Mouse (Mus musculus): ENCODE measurements around the gene Plekhm3. TPM values are rescaled to one million over a fixed set of nuclear protein-coding genes. Genes with fewer than 3 reads are reported as not detected.

Plekhm3 gene
- polyA plus RNA-seq, 2 experiments = 0.58 to 0.63 TPM

- Histone ChIP-seq H3K27ac (no peak overlapping the region), H3K36me3 (replicated peaks; ENCODE audit: control insufficient read depth, insufficient read depth, low read depth) (no peaks in the 10 kb centered on the region), H3K4me1 (replicated peaks; ENCODE audit: control insufficient read depth in 2 of 2, insufficient read depth in 2 of 2, low read length in 1 of 2) (no peaks in the 10 kb centered on the region), H3K27me3 (ENCODE audit: control insufficient read depth, insufficient read depth, low read length) (no peaks in the 10 kb centered on the region), H3K9ac (replicated peaks) (no peak overlapping the region), H3K4me2 (ENCODE audit: low read depth) (no peak overlapping the region), H3K9me3 (ENCODE audit: control insufficient read depth, low read length) (no peaks in the 10 kb centered on the region), H3K4me3 (ENCODE audit: insufficient read depth in 1 of 2, low read depth in 2 of 2, low read length in 2 of 2) (no peak overlapping the region)
- WGBS (ENCODE audit: insufficient replicate concordance) = 72% methylated on average over 6 of the region's 6 CpGs
- TF ChIP-seq EP300 (IDR thresholded peaks at IDR 0.05; ENCODE audit: low read depth) (no peak), CTCF (IDR thresholded peaks at IDR 0.05; ENCODE audit: low read depth) (no peak)
- ATAC-seq (ENCODE audit: insufficient read depth) (no peak), DNase-seq (ENCODE audit: low read depth in 3 of 3, low spot score in 3 of 3) (no peak)
Observed at GRCm38 (mm10) chr1:64886718-64887117, 69.9 kb downstream of the Plekhm3 start.

- H3K9ac ChIP-seq (replicated peaks) = no peak overlapping the region
- H3K4me2 ChIP-seq (ENCODE audit: low read depth) = no peak overlapping the region
- WGBS (ENCODE audit: insufficient replicate concordance) = 73% methylated on average over 3 of the region's 3 CpGs
- no peak overlapping the region for H3K27ac ChIP-seq
- TF ChIP-seq CTCF (IDR thresholded peaks at IDR 0.05; ENCODE audit: low read depth) (no peak), EP300 (IDR thresholded peaks at IDR 0.05; ENCODE audit: low read depth) (no peak)
- DNase-seq (ENCODE audit: low read depth in 3 of 3, low spot score in 3 of 3) = no peak
- ATAC-seq (ENCODE audit: insufficient read depth) = no peak
- H3K4me3 ChIP-seq (ENCODE audit: insufficient read depth in 1 of 2, low read depth in 2 of 2, low read length in 2 of 2) = no peak overlapping the region
- H3K36me3 ChIP-seq (replicated peaks; ENCODE audit: control insufficient read depth, insufficient read depth, low read depth) = no peaks in the 10 kb centered on the region
- H3K27me3 ChIP-seq (ENCODE audit: control insufficient read depth, insufficient read depth, low read length) = no peaks in the 10 kb centered on the region
- no peaks in the 10 kb centered on the region for H3K9me3 ChIP-seq (ENCODE audit: control insufficient read depth, low read length)
- no peaks in the 10 kb centered on the region for H3K4me1 ChIP-seq (replicated peaks; ENCODE audit: control insufficient read depth in 2 of 2, insufficient read depth in 2 of 2, low read length in 1 of 2)
Observed at GRCm38 (mm10) chr1:64885328-64885727, 71.3 kb downstream of the Plekhm3 start.

GRCm38 (mm10) chr1:64884007-64884406 is 72.6 kb downstream of the Plekhm3 start:
- no peak for DNase-seq (ENCODE audit: low read depth in 3 of 3, low spot score in 3 of 3)

GRCm38 (mm10) chr1:64880613-64881012 is 76.0 kb downstream of the Plekhm3 start:
- no peaks in the 10 kb centered on the region for H3K36me3 ChIP-seq (replicated peaks; ENCODE audit: control insufficient read depth, insufficient read depth, low read depth)
- H3K4me3 ChIP-seq (ENCODE audit: insufficient read depth in 1 of 2, low read depth in 2 of 2, low read length in 2 of 2) = no peak overlapping the region
- WGBS (ENCODE audit: insufficient replicate concordance) = 70% methylated on average over 3 of the region's 3 CpGs
- H3K27me3 ChIP-seq (ENCODE audit: control insufficient read depth, insufficient read depth, low read length) = no peaks in the 10 kb centered on the region
- no peak for DNase-seq (ENCODE audit: low read depth in 3 of 3, low spot score in 3 of 3)
- H3K9ac ChIP-seq (replicated peaks) = no peak overlapping the region
- H3K4me1 ChIP-seq (replicated peaks; ENCODE audit: control insufficient read depth in 2 of 2, insufficient read depth in 2 of 2, low read length in 1 of 2) = no peaks in the 10 kb centered on the region
- TF ChIP-seq CTCF (IDR thresholded peaks at IDR 0.05; ENCODE audit: low read depth) (no peak), EP300 (IDR thresholded peaks at IDR 0.05; ENCODE audit: low read depth) (no peak)
- no peaks in the 10 kb centered on the region for H3K9me3 ChIP-seq (ENCODE audit: control insufficient read depth, low read length)
- no peak overlapping the region for H3K4me2 ChIP-seq (ENCODE audit: low read depth)
- no peak overlapping the region for H3K27ac ChIP-seq
- no peak for ATAC-seq (ENCODE audit: insufficient read depth)

More at GRCm38 (mm10) chr1:64884007-64884406, 72.6 kb downstream of the Plekhm3 start:
- Histone ChIP-seq H3K4me3 (ENCODE audit: insufficient read depth in 1 of 2, low read depth in 2 of 2, low read length in 2 of 2) (no peak overlapping the region), H3K27ac (no peak overlapping the region), H3K36me3 (replicated peaks; ENCODE audit: control insufficient read depth, insufficient read depth, low read depth) (no peaks in the 10 kb centered on the region), H3K9me3 (ENCODE audit: control insufficient read depth, low read length) (no peaks in the 10 kb centered on the region), H3K9ac (replicated peaks) (no peak overlapping the region), H3K4me2 (ENCODE audit: low read depth) (no peak overlapping the region), H3K27me3 (ENCODE audit: control insufficient read depth, insufficient read depth, low read length) (no peaks in the 10 kb centered on the region), H3K4me1 (replicated peaks; ENCODE audit: control insufficient read depth in 2 of 2, insufficient read depth in 2 of 2, low read length in 1 of 2) (no peaks in the 10 kb centered on the region)
- 19% methylated on average over 6 of the region's 6 CpGs for WGBS (ENCODE audit: insufficient replicate concordance)
- TF ChIP-seq EP300 (IDR thresholded peaks at IDR 0.05; ENCODE audit: low read depth) (no peak), CTCF (IDR thresholded peaks at IDR 0.05; ENCODE audit: low read depth) (no peak)
- no peak for ATAC-seq (ENCODE audit: insufficient read depth)

GRCm38 (mm10) chr1:64878795-64879240 is 77.8 kb downstream of the Plekhm3 start:
- H3K4me3 ChIP-seq (ENCODE audit: insufficient read depth in 1 of 2, low read depth in 2 of 2, low read length in 2 of 2) = no peak overlapping the region
- H3K27me3 ChIP-seq (ENCODE audit: control insufficient read depth, insufficient read depth, low read length) = no peaks in the 10 kb centered on the region
- no peak overlapping the region for H3K27ac ChIP-seq
- no peaks in the 10 kb centered on the region for H3K4me1 ChIP-seq (replicated peaks; ENCODE audit: control insufficient read depth in 2 of 2, insufficient read depth in 2 of 2, low read length in 1 of 2)
- H3K9me3 ChIP-seq (ENCODE audit: control insufficient read depth, low read length) = no peaks in the 10 kb centered on the region
- no peak overlapping the region for H3K4me2 ChIP-seq (ENCODE audit: low read depth)
- WGBS (ENCODE audit: insufficient replicate concordance) = 64% methylated on average over 12 of the region's 12 CpGs
- H3K36me3 ChIP-seq (replicated peaks; ENCODE audit: control insufficient read depth, insufficient read depth, low read depth) = no peaks in the 10 kb centered on the region
- ATAC-seq (ENCODE audit: insufficient read depth) = no peak
- no peak for TF ChIP-seq EP300 (IDR thresholded peaks at IDR 0.05; ENCODE audit: low read depth)
- TF ChIP-seq CTCF (IDR thresholded peaks at IDR 0.05; ENCODE audit: low read depth) = no peak
- no peak for DNase-seq (ENCODE audit: low read depth in 3 of 3, low spot score in 3 of 3)
- H3K9ac ChIP-seq (replicated peaks) = no peak overlapping the region

Measured in liver, embryonic 14.5 days (tissue).